Mouse (Mus musculus) MEL-GATA-1-ER (cell line): ENCODE data around the gene Gstt4.
"Not testable (repeated sequence)": the region's sequence is repeated elsewhere in the genome, so short reads cannot be mapped to it uniquely, and the experiment has no call there.

Experiments used
- DNase-seq: peaks from one replicate; pipeline ENCODE4 v3.0.0-alpha.2; 2012; ENCODE audit warnings: low read depth; ENCODE audit errors: extremely low read depth

Gene Gstt4

DNA sequence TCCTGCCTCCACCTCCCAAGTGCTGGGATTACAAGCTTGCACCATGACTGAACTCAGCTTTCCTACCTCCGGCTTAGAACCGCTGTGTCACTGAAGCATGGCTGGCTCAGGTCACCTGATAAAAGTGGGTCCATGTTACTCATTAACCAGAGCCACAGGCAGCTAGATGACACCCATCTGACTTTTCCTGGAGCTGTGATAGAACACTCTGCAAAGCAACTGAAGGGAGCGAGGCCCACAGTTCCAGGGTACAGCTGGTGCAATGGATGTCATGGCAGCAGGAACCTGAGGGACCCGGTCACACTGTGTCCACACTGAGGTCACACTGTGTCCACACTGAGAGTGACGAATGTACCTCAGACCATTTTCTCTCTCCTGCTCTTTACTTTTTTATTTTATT, 32.5 kb downstream of the Gstt4 start:
- DNase-seq = no peak

DNA sequence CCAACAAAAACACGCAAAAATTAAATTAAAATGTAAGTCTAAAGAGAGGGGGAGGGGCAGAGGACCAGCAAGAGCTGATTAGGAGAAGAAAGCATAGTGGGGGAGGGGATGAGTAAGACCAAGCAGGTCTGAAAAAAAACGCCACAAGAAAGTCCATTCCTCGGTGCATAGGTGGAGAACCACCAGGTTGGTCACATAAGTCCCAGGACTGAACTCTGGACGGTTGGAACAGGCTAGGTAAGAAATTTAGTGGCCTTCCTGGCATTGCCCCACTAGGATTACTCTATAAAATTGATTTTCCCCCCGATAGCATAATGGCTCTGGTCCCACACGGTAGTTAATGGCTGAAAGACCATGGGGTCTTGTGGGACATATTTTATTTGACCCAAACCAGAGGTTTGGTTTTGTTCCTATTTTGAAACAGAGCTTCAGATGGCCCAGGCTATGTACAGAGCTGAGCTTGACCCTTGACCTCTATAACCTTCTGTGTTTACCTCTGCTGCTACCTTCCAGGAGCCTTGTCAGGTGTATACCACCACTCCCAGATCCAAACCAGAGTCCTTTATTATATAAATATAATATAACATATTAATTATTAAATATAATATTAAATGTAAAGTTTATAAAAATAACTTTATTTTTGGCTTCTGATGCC, 33.1 kb downstream of the Gstt4 start:
- DNase-seq = no peak

DNA sequence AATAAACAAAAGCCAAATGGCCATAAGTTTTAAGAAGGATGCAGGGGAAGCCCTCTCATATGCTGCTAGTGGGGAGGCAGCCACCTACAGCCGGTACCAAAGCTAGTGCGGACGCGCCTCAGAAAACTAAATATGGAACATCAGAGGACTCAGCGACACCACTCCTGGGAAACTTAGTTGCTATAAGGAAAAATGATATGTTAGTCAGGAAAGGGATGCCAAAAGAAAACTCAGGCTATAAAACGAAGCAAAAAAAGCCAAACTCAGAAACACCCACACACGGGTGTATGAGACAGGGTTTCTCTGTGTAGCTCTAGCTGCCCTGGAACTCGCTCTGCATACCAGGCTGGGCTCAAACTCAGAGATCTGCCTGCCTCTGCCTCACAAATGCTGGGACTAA, 34.1 kb downstream of the Gstt4 start:
- no peak for DNase-seq

DNA sequence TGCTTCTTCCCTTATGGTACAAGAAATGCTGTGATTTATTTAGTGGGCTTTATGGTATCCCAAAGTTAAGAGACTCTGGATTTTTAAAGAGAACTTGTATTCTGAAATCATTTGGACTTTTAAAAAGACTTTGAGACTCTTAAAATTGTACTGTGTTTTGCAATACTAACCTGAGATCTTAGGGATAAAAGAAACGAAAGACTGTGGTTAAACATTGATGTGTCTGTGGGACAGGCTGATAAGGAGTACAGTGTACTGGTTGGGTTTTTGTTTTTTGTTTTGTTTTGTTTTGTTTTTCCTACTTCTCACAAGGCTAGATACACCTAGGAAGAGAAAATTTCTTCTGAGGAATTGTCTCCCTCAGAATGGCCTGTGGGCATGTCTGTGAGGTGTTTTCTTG, 36.9 kb downstream of the Gstt4 start:
- DNase-seq = no peak

DNA sequence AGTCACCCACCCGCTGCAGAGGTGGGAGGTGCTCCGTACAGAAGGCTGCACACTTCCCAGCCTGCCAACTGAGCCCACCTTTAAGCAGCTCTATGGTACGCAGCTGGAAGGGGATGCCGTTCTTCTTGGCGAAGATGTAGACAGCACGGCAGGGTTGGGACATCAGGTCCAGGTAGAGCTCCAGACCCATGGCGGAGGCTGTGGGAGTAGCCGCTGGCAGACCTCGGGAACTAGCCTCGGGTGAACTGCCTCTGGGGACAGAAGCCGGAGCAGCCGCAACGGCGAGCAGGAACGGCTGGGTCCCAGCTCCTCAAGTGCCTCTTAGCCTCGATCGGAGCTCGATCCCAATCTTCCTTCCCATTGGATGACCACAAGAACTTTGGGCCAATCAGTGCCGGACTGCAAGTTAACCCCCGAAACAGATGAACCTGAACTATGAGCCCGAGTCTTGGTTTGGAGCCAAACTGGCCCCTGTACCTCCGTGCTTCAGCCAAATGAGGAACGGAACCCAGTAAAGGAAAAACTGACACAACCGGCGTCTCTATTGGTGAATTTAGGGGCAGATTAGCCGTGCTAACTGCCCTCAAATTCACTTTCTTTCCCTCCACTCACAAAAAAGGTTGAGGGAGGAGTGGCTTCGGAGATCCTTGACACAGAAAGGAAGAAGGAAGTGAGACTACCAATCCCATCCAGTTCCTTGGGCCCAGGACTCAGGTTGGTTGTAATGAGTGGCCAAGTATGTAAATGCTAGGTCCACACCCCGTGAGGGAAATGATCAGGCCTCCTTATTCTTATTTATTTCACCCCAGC, 41.4 kb downstream of the Gstt4 start, which contains the start of the genes Gm20441 and Gstt3:
Gm20441 (minus strand) TSS at position 186 of the 810 bp plus-strand sequence.
Gstt3 (minus strand) TSS at position 646 of the 810 bp plus-strand sequence.
- peak; percentile 87 for DNase-seq

DNA sequence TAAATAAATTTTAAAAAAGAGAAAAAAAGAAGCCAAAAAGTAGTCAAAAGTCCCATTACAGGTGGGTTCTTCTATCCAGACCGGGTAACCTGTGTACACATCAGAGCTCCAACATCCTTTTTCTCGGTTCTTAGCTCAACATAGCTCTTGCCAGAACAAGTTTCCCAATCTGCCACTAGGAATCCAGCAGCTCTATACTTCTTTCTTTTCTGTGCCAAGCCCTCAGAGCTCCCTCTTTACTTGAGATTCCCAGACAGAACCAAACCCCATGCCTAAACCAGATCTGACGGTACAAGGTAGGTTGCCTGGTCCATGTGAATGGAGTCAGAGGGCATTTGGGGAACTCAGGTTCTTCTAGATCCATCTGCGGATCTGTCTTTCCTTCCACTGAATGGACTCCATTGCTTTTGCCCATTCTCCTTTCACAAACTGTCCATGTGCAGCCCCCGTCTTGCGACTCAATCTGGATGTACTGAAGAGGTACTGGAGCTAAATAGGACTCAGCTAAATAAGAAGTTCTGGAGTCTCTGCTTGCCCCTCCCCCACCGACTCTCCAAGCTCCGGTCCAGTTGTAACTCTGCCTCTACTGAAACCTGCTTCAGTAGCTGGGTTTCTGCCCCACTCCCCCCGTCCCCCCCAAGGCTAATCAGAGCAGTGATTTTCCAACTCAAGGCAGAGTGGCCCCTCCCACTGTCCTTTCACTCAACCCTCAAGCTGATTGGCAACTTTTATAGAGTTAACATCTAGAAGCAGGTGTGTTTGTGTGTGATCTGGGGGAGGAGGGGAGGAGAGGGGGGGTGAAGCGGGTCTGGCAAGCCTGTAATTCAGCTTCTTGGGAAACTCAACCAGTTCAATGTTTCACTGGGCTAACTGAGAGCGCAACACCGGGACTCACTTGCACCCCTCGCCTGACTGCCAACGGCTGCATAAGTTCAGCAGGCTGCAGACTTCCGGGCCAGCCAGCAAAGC, 42.9 kb downstream of the Gstt4 start:
- no peak for DNase-seq

DNA sequence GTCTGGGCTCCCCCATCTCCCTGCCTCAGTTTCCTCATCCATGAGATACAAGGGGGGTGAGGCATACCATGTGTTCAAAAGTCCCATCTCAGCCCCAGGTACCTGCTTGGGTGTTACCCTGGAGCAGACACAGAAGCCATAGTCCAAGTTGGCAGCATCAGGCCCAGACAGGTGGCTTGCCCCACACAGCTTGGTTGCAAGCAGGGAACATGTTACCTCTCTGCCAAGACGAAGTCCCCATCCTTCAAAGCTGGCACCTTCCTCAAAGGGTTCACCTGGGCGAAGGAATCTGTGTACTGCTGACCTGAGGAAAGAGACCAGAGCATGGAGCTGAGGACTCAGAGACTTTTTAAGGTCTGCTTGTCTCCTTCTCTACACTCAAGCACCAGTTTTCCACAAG, 44.5 kb downstream of the Gstt4 start:
- no peak for DNase-seq

DNA sequence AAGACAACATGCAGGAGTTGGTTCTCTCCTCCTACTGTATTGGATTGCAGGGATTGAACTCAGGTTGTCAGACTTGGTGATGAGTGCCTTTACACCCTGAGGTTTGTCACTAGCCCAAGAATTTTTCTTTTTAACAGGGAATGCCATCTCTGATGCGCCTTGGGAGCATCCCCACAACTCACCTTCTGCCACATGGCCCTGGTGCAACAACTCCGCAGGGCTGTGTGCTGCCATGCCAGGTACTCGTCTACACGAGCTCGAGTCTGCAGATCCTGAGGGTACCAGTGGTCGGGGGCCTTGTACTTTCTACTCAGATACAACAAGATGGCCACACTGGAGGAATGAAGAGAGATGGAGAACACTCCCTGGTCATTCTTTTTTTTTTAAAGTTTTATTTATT, 45.8 kb downstream of the Gstt4 start:
- no peak for DNase-seq

DNA sequence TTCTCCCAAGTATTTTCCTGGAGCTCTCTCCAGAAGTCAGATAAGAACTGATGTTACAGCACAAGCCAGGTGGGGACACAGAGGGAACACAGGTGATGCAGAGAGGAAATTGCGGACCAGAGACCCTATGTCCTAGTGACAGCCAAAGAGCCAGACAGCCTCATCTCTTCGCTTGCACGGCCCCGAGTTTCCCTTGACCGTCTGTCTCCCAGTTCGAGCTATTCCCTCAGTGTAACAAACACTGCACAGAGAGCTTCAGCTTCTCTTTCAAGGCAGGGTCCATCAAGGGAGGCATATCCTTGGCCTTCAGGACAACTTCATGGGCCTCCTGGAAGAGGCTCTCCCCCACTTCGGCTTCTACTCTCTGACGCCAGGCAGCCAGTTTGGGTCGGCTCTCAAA, 47.8 kb downstream of the Gstt4 start:
- no peak for DNase-seq

DNA sequence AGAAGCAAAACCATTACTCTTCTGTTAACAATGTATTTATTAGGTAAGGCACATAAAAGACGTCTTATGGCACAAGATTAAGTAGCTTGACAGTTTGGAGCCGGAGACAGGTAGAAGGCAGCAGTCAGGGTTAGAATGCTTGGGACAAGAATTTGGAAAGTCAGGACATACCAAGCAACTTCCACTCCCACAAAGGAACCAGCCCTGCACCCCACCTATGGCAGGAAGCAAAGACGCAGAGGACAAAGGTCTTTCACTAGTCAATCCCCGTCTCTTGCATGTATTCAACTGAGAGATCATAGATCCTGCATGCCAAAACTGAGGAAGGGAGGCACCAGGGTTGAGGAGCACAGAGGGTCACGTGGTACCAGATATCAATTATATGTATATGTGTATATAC, 48.2 kb downstream of the Gstt4 start:
- no peak for DNase-seq

DNA sequence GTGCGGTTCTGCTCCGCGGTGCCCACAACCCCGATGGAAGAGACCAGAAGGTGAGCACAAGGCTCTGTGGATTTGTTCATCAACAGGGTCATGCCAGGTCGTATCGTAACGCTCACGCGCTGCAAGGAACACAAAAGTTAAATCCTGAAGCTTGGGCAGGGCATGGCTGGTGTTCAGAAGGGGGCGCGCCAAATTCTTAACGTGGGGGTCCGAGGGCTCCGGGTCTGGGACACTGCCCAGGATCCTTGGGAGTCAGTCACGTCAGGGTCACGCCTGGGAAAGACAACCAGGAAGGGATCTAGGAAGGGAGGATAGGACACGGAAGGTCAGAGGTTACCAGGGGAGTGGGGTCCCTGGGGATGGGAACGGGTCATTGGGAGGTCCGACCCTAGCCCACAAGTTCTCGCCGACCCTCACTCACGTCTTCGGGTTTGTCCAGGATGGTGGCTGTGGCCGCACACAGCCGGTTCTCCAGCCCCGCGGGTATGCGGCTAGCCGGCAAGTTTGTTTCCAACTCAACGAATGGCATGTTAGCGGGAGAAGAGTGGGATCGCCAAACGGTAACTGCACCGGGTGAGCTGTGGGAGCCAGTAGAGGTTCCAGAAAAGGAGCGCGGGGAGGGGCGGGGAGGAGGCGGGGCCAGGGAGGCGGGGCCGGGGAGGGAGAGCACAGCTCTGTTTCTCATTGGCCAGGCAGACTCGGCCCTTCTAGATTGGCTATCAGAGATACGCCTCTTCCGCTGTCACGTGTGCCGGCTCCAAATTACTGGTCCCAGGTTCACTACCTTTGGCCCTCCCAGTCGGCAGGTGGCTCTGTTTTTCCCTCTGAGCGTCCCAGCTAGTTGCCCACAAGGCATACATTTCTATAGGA, 49.3 kb downstream of the Gstt4 start, which contains the start of gene Ddt:
Ddt (minus strand) TSS at position 620 of the 870 bp plus-strand sequence.
- DNase-seq = peak; percentile 90

DNA sequence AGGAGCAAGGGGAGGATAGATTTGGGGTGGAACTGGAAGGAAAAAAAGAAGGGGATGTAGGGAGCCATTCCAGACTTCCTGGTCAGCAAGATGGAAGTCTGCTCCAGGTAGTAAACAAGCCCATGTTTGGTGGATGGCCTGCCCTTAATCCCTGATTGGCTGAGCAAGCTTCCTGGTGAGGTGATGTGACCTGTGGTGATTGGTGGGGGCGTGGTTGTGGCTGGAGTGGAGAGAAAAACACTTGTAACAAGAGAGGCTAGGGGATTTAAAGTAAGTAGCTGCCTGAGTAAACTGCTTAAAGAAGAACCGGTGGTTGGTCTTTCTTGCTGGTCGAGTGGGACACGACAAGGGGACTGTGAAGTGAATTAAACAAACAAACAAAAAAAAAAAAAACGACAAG, 54.6 kb downstream of the Gstt4 start:
- not testable (repeated sequence) for DNase-seq

DNA sequence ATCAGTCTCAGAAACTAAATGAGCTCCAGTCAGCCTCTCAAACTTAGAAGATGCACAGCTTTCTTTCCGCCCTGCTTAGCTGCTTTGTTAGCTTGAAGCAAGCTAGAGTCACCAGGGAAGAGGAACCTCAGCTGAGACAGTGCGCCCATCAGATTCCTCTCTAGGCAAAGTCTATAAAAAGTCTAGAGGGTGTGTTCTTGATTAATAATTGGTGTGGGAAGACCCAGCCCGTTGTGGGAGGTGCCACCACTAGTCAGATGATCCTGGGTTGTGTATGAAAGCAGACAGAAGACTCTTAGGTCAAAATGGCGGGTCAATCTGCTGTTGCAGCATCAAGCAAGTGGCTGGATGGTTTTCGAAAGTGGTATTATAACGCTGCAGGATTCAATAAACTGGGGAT, 55.5 kb downstream of the Gstt4 start:
- DNase-seq = peak; percentile 69
